Mouse (Mus musculus): ENCODE measurements around the gene Zdhhc17.

DNA sequence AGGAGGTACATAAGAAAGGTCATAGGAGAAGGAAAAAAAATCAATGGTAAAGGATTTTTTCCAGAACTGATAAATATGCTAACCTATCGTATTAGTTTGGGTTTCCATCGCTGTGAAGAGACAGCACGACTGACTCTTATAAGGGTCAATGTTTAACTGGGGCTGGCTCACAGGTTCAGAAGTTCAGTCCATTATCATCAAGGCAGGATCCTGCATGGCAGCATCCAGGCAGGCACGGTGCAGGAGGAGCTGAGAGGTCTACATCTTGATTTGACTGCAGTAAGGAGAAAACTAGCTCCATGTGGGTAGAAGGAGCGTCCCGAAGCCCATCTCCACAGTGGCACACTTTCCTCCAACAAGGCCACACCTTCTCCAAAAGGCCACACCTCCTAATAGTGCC is 29.5 kb downstream of the Zdhhc17 start:
- TF ChIP-seq POLR2A (IDR thresholded peaks at IDR 0.05; ENCODE audit: borderline replicate concordance, extremely low read depth, low read depth, low read length) = no peak
- TF ChIP-seq CTCF (IDR thresholded peaks at IDR 0.05; ENCODE audit: insufficient read depth, low read length) = no peak

All from lung, adult 2 months (tissue).